Mouse (Mus musculus) mesoderm, embryonic 11.5 days (tissue): Measurements from ENCODE around the gene Rnf145.

Experiments
- DNase-seq: peaks from one replicate; pipeline ENCODE4 v3.0.0-alpha.2; 2012; ENCODE audit warnings: low read depth, low spot score

Rnf145 gene

DNA sequence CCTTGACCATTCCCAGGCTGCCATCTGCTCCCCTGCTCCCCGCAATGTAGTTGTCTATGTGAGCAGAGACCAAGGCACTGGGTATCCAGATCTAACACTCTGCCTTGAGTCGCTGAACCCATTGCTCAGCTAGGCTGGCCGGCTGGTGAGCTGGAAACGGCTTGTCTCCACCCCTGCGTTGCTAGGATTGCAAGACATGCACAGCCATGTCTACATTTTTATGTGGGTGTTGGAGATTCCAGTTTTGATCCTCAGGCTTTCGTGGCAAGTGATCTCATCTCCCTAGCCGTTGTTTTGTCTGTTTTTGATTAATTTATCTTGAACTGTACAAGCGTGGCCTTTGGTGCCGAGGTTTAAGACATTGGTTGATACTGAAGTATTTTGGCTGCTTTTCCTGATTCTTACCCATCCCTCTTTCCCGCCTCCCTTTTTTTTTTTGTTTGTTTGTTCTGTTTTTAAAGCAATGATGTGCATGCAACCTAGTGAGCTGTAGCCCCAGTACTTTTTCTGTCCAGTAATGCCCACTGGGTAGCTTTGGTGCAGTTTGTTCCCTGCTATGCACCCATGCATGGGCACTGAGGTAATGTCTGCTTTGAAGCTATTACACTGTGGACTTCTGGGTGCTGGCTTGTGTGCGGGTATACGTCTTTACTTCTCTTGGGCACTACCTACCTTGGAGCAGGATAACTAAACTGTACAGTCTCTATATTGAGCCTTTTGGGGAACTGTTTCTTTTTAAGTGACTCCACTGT lies 16.4 kb downstream of the Rnf145 start:
- DNase-seq = no peak

DNA sequence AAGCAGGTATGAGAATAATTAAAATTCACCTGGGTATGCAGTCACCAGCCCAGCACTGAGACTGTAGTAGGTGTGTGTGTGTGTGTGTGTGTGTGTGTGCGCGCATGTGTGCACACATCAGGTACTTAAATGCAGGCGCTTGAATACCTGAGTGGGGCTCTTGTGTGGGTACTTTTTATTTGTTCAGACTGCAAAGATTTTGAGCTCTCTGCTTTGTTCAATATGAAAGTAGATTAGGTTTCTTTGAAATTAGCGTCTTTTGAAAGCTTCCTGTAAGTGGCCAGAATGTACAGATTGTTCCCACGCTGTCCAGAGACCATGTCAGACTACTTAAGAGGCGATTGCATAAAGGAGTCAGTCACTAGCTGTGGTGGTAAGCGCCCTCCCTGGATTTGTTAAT lies 18.6 kb downstream of the Rnf145 start:
- no peak for DNase-seq

DNA sequence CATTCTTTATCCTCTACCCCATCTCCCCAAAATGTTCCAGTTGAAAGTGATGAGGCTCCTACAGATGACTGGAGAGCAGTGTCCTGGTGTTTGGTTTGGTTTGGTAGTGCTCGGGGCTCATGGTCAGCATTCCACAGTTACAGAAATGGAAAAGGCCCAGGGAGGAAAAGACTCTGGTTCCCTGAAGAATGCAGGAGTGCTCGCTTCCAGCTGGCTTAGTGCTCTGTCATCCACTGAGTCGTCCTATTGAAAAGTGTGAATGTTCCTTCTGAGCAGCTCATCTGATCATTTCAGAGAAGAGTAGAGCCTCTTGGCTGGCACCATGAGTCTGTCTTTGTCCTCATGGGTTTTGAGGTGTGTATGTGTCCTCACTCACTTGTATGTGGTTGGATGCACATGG lies 19.3 kb downstream of the Rnf145 start:
- DNase-seq = no peak

DNA sequence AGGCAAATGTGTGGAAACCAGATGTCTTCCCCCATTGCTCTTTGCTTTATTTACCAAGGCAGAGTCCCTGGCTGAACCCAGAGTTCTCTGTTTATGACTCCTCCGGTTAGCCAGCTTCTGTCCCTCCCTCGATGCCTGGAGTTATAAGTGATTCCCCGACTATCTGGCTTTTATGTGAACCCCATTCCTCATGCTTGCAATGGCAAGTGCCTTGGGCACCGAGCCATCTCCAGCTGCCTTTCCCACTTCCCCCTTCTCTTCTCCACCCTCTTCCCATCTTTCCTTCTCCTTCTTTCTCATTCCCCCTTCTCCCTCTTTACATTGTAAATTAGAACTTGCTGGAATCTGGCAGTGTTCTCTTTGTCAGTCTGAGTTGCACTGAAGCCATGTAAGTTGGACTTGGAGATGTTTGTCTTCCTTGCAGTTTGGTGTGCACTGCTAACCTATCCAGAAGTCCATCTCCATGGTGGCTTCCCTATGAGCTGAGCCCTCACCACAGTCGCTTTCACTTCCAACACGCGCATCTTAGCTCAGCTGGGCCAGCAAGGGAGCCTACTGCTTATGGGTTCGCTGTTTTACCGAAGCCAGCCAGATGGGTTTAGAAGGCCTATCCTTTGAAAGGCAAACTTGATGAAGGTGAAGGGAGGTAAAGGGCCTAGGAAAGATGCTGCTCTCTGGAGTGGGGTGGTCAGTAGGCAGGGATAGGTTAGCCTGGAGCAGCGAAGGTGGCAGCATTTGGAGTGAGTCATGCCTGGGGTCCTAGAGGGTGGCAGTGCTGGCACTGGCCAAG lies 19.9 kb downstream of the Rnf145 start:
- no peak for DNase-seq

DNA sequence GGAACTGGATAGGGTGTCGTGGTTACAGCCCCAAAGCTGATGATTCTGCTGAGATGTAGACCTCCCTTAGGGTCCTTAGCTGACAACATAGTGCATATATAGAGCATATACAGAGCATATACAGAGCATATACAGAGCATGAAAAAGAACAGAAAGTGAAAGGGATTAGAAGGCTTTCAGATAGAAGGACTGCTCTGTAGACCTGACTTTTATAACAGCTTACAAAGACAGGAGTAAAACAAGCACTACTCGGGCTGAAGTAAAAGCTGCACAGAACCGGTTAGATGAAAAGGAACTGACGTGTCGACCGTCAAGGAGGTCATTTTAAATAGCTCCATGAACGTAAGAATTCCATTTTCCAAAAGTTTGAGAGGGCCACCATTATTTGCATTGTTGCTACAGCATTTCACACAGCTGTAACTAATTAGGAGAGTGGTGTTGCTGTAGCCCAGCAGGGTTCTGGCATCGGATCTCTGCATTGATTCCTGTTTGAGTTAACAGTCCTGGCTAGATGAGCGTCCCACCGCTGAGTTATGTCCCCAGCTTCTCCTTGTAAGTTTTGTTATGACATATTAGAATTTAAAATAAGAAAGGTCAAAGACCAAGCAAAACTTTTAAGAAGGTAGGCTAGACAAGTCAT lies 20.6 kb downstream of the Rnf145 start:
- peak; percentile 25 for DNase-seq

DNA sequence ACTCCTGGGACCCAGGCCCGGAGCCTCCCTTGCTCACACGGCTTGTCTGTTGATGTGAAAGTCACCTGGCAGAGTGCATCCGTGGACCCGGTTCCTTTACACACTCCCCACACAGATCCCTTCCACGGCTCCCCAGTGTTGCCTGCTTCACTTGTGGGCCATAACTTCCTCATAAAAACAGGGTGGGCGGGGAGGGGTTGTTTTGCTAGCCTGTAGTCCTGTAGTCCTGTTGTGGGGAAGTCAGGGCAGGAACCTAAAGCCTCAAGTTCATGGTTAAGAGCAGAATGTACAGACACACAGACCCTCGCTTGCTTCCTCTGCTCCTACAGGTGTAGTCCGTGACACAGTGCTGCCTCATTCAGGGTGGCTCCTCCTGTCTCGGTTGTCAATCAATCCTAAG lies 21.5 kb downstream of the Rnf145 start:
- DNase-seq = no peak

DNA sequence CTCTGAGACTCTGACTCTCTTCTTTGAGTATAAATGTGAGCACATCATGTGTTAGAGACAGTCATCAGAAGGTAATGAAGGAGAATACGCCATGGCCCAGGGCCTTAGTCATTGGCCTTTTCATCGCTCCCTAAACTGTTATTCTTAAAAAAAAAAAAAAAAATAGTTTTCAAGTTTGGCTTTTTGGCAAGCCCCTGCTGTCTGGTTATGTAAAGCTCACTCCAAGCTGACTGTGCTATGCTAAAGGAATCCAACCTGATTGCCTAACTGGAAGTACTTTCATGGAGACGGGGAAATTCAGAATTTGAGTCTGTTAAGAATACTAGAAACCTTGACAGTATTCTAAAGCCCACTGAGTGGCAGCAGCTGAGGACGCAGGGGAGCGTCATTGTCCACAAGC lies 22.5 kb downstream of the Rnf145 start:
- no peak for DNase-seq

DNA sequence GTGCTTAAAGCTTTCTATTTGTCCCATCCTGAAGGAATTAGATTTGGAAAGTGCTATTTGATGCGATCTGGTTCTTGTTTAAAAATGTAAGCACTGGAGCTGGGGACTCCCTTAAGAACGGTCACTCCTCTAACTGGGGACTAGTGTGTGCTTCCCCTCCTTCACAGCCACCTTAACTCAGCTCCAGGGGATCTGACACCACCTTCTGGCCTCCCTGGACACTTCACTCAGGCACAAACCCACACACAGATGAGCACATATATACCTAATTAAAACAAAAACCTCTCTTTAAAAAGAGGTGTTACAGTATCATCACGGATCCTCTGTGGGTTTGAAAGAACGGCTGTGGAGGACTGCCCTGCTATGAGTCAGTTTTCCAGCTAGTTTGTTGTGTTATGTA lies 23.0 kb downstream of the Rnf145 start:
- no peak for DNase-seq

DNA sequence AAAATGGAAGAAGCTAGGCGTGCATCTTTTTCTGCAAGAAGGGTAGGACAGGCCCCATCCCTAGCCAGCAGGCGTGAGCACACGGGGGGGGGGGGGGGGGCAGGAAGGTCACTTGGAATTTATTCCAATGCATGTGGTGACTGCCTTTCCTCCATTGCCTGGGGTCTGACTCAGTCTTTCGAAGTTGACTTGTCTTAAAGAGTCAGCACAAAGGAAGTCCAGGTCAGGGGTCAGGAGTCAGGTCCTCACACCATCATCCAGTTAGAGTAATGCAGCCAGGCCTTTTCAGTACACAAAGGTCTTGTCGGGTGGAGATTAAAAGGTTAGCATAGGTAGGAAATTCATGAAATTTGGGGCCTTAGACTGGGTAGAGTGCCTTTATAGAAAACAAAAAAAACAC lies 24.8 kb downstream of the Rnf145 start:
- no peak for DNase-seq

DNA sequence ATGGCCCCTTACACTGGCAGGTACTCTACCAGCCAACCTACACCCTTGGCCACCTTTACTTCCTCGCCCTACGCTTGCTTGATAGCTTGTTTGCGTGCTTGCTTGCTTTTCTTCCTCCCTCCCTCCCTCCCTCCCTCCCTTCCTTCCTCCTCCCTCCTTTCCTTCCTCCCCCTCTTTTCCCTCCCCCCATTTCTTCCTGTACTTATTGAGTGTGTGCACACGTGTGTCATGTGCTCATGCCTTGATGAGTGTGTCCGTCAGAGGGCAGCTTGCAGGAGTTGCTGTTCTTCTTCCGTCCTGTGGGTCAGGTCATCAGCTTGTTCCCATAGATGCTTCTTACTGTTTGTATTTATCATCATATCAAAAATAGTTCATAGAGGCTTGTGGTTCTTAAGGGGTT lies 25.2 kb downstream of the Rnf145 start:
- DNase-seq = no peak

DNA sequence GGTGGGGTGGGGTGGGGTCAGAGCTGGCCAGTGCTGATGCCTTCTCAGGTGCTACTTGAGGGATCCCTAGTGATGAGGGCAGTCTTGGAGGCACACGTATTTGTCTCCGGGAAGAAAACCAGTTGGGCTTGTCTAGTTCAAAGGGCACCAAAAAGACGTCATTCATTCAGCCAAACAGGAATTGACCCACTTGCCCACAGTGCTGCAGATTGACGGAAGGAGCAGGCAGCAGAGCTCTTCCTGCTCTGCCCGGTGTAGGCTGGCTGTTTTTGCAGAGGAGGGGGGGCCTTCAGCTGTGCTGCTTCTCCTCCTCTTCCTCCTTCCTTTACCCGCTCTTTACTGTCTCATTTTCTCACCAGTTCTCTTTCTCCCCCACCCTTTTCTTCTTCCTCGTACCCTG lies 26.4 kb downstream of the Rnf145 start:
- no peak for DNase-seq

DNA sequence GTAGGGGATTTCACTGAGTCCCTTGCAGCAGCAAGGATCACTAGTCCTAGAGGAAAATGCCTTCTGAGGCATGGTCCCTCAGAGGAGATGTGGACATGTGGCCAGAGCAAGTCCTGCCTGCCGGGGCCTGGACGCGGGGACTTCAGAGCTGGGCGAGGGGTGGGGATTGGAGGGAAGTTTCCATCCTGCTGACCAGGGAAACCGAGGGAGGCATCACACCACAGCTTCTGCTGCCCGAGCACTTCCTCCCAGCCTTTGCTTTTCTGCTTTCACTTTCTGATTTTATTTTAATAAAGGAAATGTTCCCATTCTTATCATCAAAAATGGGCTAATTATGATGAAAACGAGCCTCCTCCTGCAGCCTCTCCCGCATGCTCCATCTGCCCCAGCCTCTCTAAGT lies 27.5 kb downstream of the Rnf145 start:
- no peak for DNase-seq

DNA sequence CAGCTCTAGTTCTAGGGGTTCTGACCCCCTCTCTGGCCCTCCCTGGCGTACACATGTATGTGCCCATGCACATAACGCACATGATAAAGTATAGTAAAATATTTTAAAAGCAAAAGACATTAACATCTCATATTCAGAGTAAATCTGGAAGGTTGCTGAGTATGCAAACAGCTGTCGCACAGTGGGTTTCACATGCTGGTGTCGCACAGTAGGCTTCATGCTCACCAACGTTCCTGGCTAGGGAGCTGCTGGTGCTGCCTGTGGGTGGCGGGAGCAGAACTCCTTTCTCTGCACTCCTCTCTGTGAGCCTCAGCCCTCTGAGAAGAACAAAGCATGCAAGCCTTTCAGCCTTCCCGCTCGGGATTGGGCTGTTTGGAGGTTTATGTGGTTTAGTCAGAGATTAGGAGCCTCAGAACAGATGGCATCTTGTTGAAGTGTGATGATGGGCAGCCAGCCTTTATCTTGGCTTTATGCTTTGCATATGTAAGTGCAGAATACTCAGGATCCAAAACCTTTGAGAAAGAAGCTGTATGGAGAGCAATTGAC lies 29.0 kb downstream of the Rnf145 start:
- no peak for DNase-seq

DNA sequence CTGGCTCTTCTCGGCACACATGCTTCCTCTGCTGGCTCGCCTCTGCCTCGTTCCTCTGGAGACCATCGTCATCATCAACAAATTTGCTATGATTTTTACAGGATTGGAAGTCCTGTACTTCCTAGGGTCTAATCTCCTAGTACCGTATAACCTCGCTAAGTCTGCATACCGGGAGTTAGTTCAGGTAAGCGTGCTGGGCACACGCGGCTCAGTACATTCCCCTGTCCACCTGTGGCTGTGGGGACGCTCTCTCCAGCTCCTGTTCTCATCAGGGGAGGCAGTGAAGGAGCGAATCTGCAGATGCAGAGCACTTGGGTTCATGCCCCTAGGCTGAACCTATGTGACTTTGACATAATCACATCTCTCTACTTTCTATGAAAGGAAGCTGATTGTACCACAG lies 30.1 kb downstream of the Rnf145 start:
- no peak for DNase-seq

DNA sequence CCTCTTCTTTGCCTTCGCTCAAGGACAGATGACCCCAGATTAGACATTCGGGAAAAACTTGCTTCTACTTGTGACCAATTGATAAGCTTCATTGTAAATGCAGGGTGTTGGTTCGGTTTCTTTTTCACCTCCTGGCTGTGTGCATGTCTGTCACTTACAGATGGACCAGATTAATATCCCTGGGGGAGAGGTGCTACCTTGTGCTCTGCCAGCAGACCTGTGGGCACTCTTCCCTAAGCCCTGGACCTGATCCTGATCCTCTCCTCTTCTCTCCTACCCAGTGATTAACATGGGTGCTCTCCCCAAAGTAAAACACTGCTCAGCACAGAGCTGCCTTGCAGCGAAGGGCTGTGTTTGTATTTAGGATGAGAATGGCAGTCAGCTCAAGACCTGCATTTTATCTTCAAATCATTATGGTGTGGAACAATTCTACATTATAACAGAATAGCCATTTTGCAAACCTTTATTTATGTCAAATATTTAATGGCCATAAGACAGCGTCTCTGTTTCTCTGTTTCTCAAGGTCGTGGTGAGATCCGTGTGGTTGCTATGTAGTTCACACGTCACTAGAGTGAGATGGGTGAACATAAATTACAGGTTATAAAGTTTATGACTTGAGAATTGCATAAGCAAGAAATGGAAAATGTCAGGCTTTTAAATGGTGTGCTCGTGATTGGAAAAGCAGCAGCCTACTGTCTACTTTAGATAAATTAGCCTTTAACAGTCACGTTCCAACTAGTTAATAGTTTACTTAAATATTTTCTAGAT lies 30.9 kb downstream of the Rnf145 start:
- DNase-seq = no peak

DNA sequence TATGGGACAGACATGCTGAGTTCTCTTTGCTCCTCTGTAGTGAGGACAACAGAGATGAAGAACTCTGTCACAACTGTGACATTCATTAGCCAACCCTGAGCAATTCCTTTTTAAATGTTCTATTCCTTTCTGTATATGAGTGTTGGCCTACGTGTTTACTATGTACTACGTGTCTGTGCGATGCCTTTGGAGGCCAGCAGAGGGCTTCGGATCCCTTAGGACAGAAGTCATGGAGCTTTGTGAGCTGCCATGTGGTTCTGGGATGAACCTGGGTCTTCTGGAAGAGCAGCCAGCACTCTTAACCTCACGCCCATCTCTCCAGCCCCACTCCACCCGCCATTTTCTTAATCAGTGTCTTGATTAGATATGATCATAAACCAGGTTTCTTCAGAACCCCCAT lies 32.2 kb downstream of the Rnf145 start:
- peak; percentile 11 for DNase-seq

DNA sequence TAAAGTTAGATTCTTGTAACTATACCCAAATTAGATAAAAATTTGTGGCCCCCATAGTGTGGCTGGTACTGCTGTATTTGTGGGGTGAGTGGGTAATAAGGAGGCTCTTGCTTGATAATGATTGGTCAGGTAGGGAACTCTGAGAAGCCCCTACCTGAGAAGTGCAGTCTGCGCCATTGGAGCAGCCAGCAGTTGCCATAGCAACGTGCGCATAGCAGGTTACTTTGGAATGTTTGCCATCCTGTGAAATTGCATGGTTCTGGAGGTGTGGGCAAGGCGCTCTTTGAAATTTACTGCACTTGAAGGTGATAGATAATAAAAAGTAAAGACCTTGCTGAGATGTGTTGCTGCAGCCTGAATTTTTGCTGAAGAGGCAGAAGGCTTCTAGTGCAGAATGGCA lies 35.6 kb downstream of the Rnf145 start:
- DNase-seq = peak; percentile 11

DNA sequence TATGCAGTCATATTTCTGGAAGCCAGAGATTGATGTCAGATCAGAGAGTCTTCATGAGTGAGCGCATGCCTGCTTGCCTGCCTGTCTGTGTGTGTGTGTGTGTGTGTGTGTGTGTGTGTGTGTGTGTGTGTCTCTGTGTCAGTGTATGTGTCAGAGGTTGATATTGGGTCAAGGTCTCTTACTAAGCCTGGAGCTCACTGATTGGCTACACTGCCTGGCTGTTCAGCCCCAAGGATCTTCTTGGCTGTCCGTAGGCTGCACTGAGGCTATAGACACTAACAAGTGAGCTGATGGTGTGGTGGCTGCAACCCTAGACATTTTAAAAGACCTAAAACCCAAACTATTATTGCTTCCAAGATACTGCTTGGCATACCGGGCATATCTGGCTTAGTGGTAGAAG lies 39.8 kb downstream of the Rnf145 start:
- no peak for DNase-seq

DNA sequence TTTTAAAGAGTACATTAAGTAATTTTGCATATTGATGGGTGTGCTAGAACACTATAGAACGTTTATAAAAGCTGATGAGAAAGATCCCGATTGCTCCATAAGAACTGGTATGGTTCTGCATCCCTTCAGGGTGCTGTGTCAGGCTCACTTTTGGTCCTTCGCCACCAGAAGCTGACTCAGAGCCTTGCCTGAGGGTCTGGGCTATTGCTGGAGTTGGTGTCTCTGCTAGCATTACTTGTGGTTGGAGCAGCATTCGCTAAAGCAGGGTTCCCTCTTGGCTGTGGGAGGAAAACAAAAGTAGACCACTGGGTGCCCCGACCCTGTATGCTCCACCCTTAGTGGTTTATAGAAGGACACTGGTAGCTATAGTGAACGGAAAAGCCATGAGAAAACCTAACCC lies 40.7 kb downstream of the Rnf145 start:
- DNase-seq = no peak

DNA sequence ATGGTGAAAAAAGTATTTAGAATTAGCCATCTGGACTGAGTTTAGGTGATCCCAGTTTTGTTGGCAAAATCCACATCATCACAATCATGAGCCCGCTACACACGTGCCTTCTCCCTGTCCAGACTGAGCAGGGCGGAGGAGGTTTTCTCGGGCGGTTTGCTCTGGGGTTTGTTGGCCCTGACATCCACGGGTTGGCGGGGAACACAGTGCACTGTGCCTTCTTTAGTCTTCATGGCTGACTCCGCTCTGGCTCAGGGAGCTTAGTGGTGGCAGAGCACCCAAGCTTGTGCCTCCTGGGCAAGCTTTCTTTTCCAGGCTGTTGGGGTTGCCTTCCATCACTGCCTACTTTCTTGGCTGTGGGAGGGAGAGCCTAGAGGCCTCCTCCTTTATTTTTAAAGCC lies 41.6 kb downstream of the Rnf145 start:
- DNase-seq = no peak

DNA sequence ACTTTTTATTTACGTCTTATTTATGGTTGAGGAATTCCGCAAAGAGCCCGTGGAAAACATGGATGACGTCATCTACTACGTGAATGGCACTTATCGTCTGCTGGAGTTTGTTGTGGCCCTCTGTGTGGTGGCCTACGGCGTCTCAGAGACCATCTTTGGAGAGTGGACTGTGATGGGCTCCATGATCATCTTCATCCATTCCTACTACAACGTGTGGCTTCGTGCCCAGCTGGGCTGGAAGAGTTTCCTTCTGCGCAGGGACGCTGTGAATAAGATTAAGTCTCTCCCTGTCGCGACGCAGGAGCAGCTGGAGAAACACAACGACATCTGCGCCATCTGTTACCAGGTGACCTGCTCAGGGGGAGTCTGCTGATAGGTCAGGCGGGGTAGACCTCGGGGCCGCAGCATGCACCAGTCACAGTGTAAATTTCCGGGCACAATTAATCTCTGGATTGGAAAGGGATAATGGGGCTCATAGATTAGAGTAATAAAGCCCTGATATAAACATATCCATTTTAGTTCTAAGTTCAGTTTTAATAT lies 42.8 kb downstream of the Rnf145 start:
- peak; percentile 20 for DNase-seq
